In the genomic region with DNA sequence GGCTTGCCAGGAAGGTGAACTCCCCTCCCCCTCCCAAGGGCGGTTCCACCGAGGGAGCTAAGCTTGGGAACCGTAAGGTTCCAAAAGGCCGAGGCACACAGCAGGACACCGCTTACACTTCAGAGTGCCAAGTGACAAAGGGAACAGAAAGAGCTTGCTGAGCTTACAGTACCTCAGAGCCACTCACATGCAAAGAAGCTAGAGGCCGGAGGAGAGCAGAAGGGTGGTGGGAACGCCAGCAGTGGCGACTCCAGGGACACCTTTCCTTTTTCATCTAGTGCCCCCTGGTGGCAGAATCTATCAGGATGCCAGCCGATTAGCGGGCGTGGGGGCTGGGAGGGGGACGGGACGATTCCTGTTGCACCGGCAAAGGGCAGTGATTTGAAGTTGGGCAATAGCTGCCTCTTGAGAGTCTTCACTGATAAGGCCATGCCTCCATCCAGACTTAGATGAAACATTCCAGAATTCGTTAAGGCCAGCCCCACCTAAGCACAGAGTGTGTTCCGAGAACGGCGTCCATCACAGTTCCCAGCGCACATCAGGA, we compare ENCODE assay signal across 9 mouse cellular contexts. TPM values are rescaled to one million over a fixed set of nuclear protein-coding genes. Genes with fewer than 3 reads are reported as not detected.
A peak's percentile ranks its signal among the peaks of the same experiment; 100 is the strongest.
DNase-seq lines count a peak whose midpoint lies in the region; ATAC-seq lines count a peak whose summit lies in the region.
"Had no signal": no experiment of that assay in that cellular context is flagged by ENCODE, and none has a peak within 500 bp of the region (broad histone marks: within the 10 kb centered on the region; RNA-seq: fewer than 3 reads in every experiment).

No protein-coding gene starts in this region.

- H3K4me2 ChIP-seq in forebrain, embryonic 13.5 days = peak overlapping the region; percentile 58

- peak overlapping the region; percentile 35 for H3K4me3 ChIP-seq in forebrain, embryonic 13.5 days
- peak overlapping the region; percentile 49 for H3K4me3 ChIP-seq in hindbrain, embryonic 10.5 days

- H3K4me1 ChIP-seq in forebrain, embryonic 13.5 days = peaks cover 86% of the 10 kb centered on the region
- peaks cover 89% of the 10 kb centered on the region for H3K4me1 ChIP-seq in hindbrain, embryonic 10.5 days (replicated peaks)

- H3K36me3 ChIP-seq in forebrain, embryonic 13.5 days (ENCODE audit: poor library complexity, severe bottlenecking) = peaks cover 17% of the 10 kb centered on the region
- H3K36me3 ChIP-seq in hindbrain, embryonic 10.5 days = peaks cover 73% of the 10 kb centered on the region

- peak; percentile 87 for DNase-seq in gastrocnemius, adult 18-20 months (ENCODE audit: low spot score)
- no peak for DNase-seq in gastrocnemius, postnatal 25 days
- DNase-seq in hindbrain, embryonic 10.5 days (ENCODE audit: low spot score) = peak; percentile 82
- peak; percentile 74 to 81 for DNase-seq in left cerebral cortex, postnatal 14 days (ENCODE audit: low spot score in 2 of 2)
- peak; percentile 78 for DNase-seq in skeletal muscle tissue, adult 2 months (ENCODE audit: low read depth, low spot score)

- peak overlapping the region; percentile 84 for H3K27ac ChIP-seq in forebrain, embryonic 13.5 days
- H3K27ac ChIP-seq in hindbrain, embryonic 10.5 days = peak overlapping the region; percentile 87
- H3K27ac ChIP-seq: macrophage had no signal

- intact Hi-C loops in left cerebral cortex, postnatal 14 days (cut with DNase I) = no loop called here

- H3K27me3 ChIP-seq in forebrain, embryonic 13.5 days = no peaks in the 10 kb centered on the region
- no peaks in the 10 kb centered on the region; the same call in 1 of the 2 replicates for H3K27me3 ChIP-seq in hindbrain, embryonic 10.5 days (ENCODE audit: insufficient read depth, poor library complexity, severe bottlenecking)

- H3K9ac ChIP-seq in forebrain, embryonic 13.5 days = peak overlapping the region; percentile 43

- H3K9me3 ChIP-seq in forebrain, embryonic 13.5 days (replicated peaks) = no peaks in the 10 kb centered on the region
- no peaks in the 10 kb centered on the region for H3K9me3 ChIP-seq in hindbrain, embryonic 10.5 days

- ATAC-seq in cerebellum, adult (ENCODE audit: insufficient number of reproducible peaks, low FRiP score, low TSS enrichment) = peak; percentile 69
- peak; percentile 75 for ATAC-seq in forebrain, embryonic 13.5 days
- ATAC-seq in megakaryocyte, adult 5-6 weeks (ENCODE audit: poor library complexity, severe bottlenecking) = peak; percentile 51

- under 1% methylated on average over 19 of the region's 19 CpGs for WGBS in forebrain, embryonic 13.5 days
- WGBS in hindbrain, embryonic 10.5 days = 2% methylated on average over 19 of the region's 19 CpGs

RNA-seq across cellular contexts. Expression of a gene that starts 24.3 kb away (rescaled TPM):
- 10 to 100 TPM; 42.0 to 54.6 TPM for total RNA-seq in gastrocnemius, adult 18-20 months (2021)
- 10 to 100 TPM; 39.1 to 54.7 TPM for total RNA-seq in gastrocnemius, postnatal 25 days (2021)
- polyA plus RNA-seq in forebrain, embryonic 13.5 days (2015; fragmentation: Nextera tagmentation; extraction: Ambion mirVana) = 24.7 and 27.6 TPM in 2 replicates
- 38.4 and 51.1 TPM in 2 replicates for polyA plus RNA-seq in hindbrain, embryonic 10.5 days (2016; fragmentation: Nextera tagmentation; extraction: Ambion mirVana)
- total RNA-seq in left cerebral cortex, postnatal 14 days (2021) = 100 to 1,000 TPM in 1 of 2 experiments, 10 to 100 TPM in 1; 84.6 to 103 TPM
- not detected in 2 replicates for total RNA-seq in megakaryocyte, adult 5-6 weeks (2015)
- total RNA-seq in megakaryocyte, adult 5-6 weeks (2017) = not detected in 2 replicates
- polyA plus RNA-seq: macrophage had no signal

Comparison
In these comparisons a context has a peak if more than half of its experiments do, and no peak if none do; other contexts are left out.
1. RNA of a gene that starts 24.3 kb away (total RNA-seq): 84.6 to 103 TPM in left cerebral cortex, postnatal 14 days, 39.1 to 54.7 TPM in gastrocnemius, postnatal 25 days and 42.0 to 54.6 TPM in gastrocnemius, adult 18-20 months; not detected in megakaryocyte, adult 5-6 weeks; every median in the first group is over 10 times any median in the second.
2. Peak in every context shown above with its lines, with median percentiles within 50 percentile points of each other: ATAC-seq.